ENCODE assay signal across 37 mouse cellular contexts in genomic region chr5:24381988-24382387, GRCm38 (mm10). TPM values are rescaled to one million over a fixed set of nuclear protein-coding genes. Genes with fewer than 3 reads are reported as not detected.
"Had no signal": no experiment of that assay in that cellular context is flagged by ENCODE, and none has a peak within 500 bp of the region (broad histone marks: within the 10 kb centered on the region; RNA-seq: fewer than 3 reads in every experiment).

No protein-coding gene starts in this region.

- H3K9me3 ChIP-seq: heart, embryonic 12.5 days; heart, embryonic 13.5 days; heart, embryonic 15.5 days; hindbrain, embryonic 10.5 days; hindbrain, embryonic 12.5 days; hindbrain, embryonic 13.5 days; hindbrain, embryonic 15.5 days; intestine, embryonic 15.5 days; kidney, embryonic 15.5 days had no signal

- H3K36me3 ChIP-seq: heart, embryonic 12.5 days; heart, embryonic 15.5 days; hindbrain, embryonic 10.5 days; hindbrain, embryonic 12.5 days; hindbrain, embryonic 13.5 days; hindbrain, embryonic 15.5 days; intestine, embryonic 15.5 days; kidney, embryonic 15.5 days had no signal

- ATAC-seq: hindbrain, embryonic 16.5 days; hindbrain, postnatal 0 days; inflammation-experienced regulatory T-cells, adult 6 months; intestine, embryonic 15.5 days; intestine, embryonic 16.5 days; intestine, postnatal 0 days had no signal

- H3K4me3 ChIP-seq: heart, embryonic 12.5 days; heart, embryonic 13.5 days; heart, embryonic 15.5 days; hindbrain, embryonic 10.5 days; hindbrain, embryonic 12.5 days; hindbrain, embryonic 15.5 days; intestine, embryonic 15.5 days; kidney, embryonic 15.5 days; layer of hippocampus, adult 2 months had no signal

- H3K27ac ChIP-seq: heart, embryonic 13.5 days; heart, embryonic 15.5 days; hindbrain, embryonic 10.5 days; hindbrain, embryonic 13.5 days; intestine, embryonic 15.5 days; kidney, embryonic 15.5 days; kidney, postnatal 0 days; layer of hippocampus, adult 2 months had no signal

- H3K4me2 ChIP-seq: heart, embryonic 11.5 days; heart, embryonic 12.5 days; heart, embryonic 15.5 days; hindbrain, embryonic 12.5 days; intestine, embryonic 15.5 days; kidney, embryonic 15.5 days had no signal

- H3K9ac ChIP-seq: heart, embryonic 12.5 days; heart, embryonic 15.5 days; hindbrain, embryonic 12.5 days; hindbrain, embryonic 13.5 days; hindbrain, embryonic 14.5 days; hindbrain, embryonic 15.5 days; intestine, embryonic 15.5 days; kidney, embryonic 15.5 days had no signal

- DNase-seq: heart, postnatal 10 days; heart, postnatal 14 days; heart, postnatal 36 days; heart, postnatal 4 days; kidney, adult 11 months; kidney, adult 18-20 months; kidney, adult 8-10 months; kidney, adult 9 months; kidney, postnatal 10 days; kidney, postnatal 14 days; kidney, postnatal 25 days; kidney, postnatal 36 days; kidney, postnatal 4 days; layer of hippocampus, adult 9-11 months; layer of hippocampus, postnatal 36 days had no signal

RNA-seq across cellular contexts. Expression of gene Nos3, which starts 17.4 kb away (rescaled TPM):
- total RNA-seq: hematopoietic stem cell, adult 5-6 weeks had no signal

RNA-seq across cellular contexts. Expression of gene Asic3, which starts 31.2 kb away (rescaled TPM):
- total RNA-seq: heart, postnatal 36 days; hematopoietic stem cell, adult 5-6 weeks; layer of hippocampus, postnatal 10 days had no signal
- polyA plus RNA-seq: heart, embryonic 14.5 days; heart, embryonic 15.5 days; inflammation-experienced regulatory T-cells, adult 6 months; intestine, embryonic 14.5 days had no signal
